Mouse (Mus musculus) limb, embryonic 12.5 days (tissue): ENCODE data around the gene Ifit1. TPM values are rescaled to one million over a fixed set of nuclear protein-coding genes. Genes with fewer than 3 reads are reported as not detected.
"Not testable (repeated sequence)": the region's sequence is repeated elsewhere in the genome, so short reads cannot be mapped to it uniquely, and the experiment has no call there.

ENCODE experiments used
- ATAC-seq: fragments of 200-750 bp; cut with Nextera tagmentation; 2 replicates; pipeline ENCODE4 v1.8.0; 2017; ENCODE audit warnings: low read depth, moderate TSS enrichment; ENCODE audit not compliant: insufficient number of reproducible peaks, insufficient read depth, low FRiP score, low TSS enrichment
- H3K27ac ChIP-seq: fragments of 300-500 bp; sonication (generic); 2 replicates; pipeline ENCODE4 v1.5.1; 2016; ENCODE audit warnings: mild to moderate bottlenecking, moderate library complexity
- H3K27me3 ChIP-seq: fragments of 300-500 bp; sonication (generic); 2 replicates; pipeline ENCODE4 v1.6.1; 2016; ENCODE audit warnings: mild to moderate bottlenecking, moderate library complexity
- H3K36me3 ChIP-seq: fragments of 300-500 bp; sonication (generic); 2 replicates; pipeline ENCODE4 v1.6.1; 2016; ENCODE audit warnings: mild to moderate bottlenecking, moderate library complexity
- H3K4me1 ChIP-seq: fragments of 300-500 bp; sonication (generic); replicated peaks from 2 replicates; pipeline ENCODE4 v1.6.1; 2016
- H3K4me2 ChIP-seq: fragments of 300-500 bp; sonication (generic); 2 replicates; pipeline ENCODE4 v1.6.1; 2016; ENCODE audit warnings: mild to moderate bottlenecking, moderate library complexity
- H3K4me3 ChIP-seq: fragments of 300-500 bp; sonication (generic); replicated peaks from 2 replicates; pipeline ENCODE4 v1.5.1; 2016; ENCODE audit warnings: mild to moderate bottlenecking
- H3K9ac ChIP-seq: fragments of 300-500 bp; sonication (generic); replicated peaks from 2 replicates; pipeline ENCODE4 v1.6.1; 2016; ENCODE audit warnings: mild to moderate bottlenecking, moderate library complexity
- H3K9me3 ChIP-seq: fragments of 300-500 bp; sonication (generic); 2 replicates; pipeline ENCODE4 v1.6.1; 2016; ENCODE audit warnings: mild to moderate bottlenecking, moderate library complexity
- WGBS: fragments of 180-500 bp; shearing (Covaris S2); methylation state at CpG from one replicate; pipeline ENCODE4 v1.1.7; 2016; 5-methylcytosine and 5-hydroxymethylcytosine counted together
- polyA plus RNA-seq: library from polyadenylated mRNA; unstranded; fragments of >200 nt; fragmentation: Nextera tagmentation; extraction: Ambion mirVana; gene quantifications from 2 replicates; pipeline ENCODE4 v1.2.1, GENCODE M21; 2016

Ifit1 gene
- 0.39 and 0.60 TPM in 2 replicates for polyA plus RNA-seq

DNA sequence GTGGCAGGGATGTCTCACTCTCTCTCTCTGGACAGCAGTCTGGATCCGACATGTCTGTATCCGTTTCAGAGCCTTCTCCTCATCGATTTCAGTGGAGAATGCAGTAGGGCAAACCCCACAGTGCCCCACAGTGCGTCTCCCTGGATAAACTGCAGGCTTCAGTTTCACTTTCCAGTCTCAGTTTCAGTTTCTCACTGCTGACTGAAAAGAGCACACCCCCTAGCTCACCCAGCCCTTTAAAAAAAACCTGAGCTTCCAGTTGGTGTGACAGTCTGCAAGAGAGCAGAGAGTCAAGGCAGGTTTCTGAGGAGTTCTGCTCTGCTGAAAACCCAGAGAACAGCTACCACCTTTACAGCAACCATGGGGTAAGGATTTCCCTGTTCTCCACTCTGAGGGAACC, at the start of gene Ifit1, which contains the start of gene Ifit1bl2:
Gene Ifit1, plus strand, starts transcription at position 249 of the 400 bp plus-strand sequence.
Gene Ifit1bl2, minus strand, starts transcription at position 121 of the 400 bp plus-strand sequence.
- no peaks in the 10 kb centered on the region for H3K4me1 ChIP-seq
- H3K4me3 ChIP-seq: no peak within 1 kb of the TSS
- 0 out of 2 replicates have a peak within 1 kb of the TSS, but pooled peaks have one; percentile 2 for H3K4me2 ChIP-seq
- H3K9me3 ChIP-seq: no peaks in the 10 kb centered on the region
- no peak within 1 kb of the TSS for H3K9ac ChIP-seq
- no peak within 1 kb of the TSS for H3K27ac ChIP-seq
- H3K27me3 ChIP-seq: peaks cover 3% of the 10 kb centered on the region; the same call in 1 of the 2 replicates
- no peak for ATAC-seq
- no peaks in the 10 kb centered on the region for H3K36me3 ChIP-seq
- WGBS: 50% methylated on average over 4 of the region's 4 CpGs

DNA sequence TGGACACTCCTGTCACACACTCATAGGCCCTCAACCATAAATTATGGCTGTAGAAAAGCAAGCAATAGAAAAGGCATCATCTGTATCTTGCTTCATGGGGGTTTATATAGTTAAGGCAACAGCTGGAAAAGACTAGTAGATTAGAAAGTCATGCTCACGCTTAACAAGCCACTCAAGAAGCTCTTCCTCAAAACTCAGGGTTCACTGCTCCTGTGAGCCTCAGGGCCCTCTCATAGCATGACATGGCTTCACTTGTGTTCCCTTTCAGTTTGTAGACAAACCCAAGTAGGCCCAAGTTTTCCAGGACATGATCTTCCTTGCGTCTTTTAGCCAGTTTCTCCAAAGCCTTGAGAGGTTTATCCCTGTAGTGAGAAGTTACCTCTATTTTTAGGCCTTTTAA, 47.2 kb upstream of the Ifit1 start:
- Histone ChIP-seq H3K27ac (no peak overlapping the region), H3K4me3 (no peak overlapping the region), H3K4me2 (no peak overlapping the region), H3K27me3 (no peaks in the 10 kb centered on the region), H3K36me3 (no peaks in the 10 kb centered on the region), H3K9ac (no peak overlapping the region), H3K4me1 (no peaks in the 10 kb centered on the region), H3K9me3 (no peaks in the 10 kb centered on the region)
- WGBS: 90% methylated on average over 2 of the region's 2 CpGs
- no peak for ATAC-seq

DNA sequence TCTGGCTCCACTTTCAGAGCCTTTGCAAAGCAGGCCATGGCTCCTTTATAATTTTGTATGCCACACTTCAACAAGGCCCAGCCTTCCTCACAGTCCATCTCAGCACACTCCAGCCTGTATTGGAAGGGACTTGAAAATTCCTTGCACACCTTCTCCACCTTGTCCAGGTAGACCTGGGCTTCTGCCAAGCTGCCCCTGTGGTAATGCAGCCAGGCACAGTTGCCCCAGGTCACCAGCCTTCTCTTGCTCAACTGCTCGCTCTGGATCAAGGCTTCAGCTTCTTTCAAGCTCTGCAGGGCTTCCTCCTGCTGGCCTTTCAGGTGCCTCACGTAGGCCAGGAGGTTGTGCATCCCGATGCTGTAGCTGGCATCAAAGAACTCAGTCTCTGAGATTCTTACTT, 46.1 kb upstream of the Ifit1 start:
- H3K9me3 ChIP-seq, H3K4me1 ChIP-seq, H3K4me2 ChIP-seq, ATAC-seq, H3K9ac ChIP-seq, H3K4me3 ChIP-seq, H3K27me3 ChIP-seq, H3K36me3 ChIP-seq, H3K27ac ChIP-seq: not testable (repeated sequence)
- 77% methylated on average over 3 of the region's 3 CpGs for WGBS

DNA sequence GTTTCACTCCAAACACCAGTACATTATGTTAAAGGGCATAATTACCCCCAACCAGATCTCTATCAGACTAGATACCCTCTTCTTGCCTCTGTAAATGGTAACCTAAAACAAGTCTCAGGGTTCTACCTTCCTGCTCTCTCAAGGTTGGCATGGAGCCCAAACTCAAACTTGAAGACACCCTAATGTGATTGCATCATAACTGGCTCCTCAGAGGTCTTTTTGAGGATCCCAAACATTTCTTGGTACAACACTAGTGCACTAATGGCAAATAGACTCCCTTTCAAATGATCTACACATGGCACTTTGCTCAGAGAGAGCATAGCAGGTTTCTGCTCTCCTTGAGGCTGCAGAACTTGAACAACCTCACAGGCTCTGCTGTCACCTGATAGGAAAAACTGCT, 43.9 kb upstream of the Ifit1 start:
- no peak overlapping the region for H3K4me2 ChIP-seq
- no peak overlapping the region for H3K4me3 ChIP-seq
- no peaks in the 10 kb centered on the region for H3K36me3 ChIP-seq
- H3K9me3 ChIP-seq: no peaks in the 10 kb centered on the region
- ATAC-seq: no peak
- no peak overlapping the region for H3K9ac ChIP-seq
- no peaks in the 10 kb centered on the region for H3K4me1 ChIP-seq
- H3K27me3 ChIP-seq: no peaks in the 10 kb centered on the region
- H3K27ac ChIP-seq: no peak overlapping the region

DNA sequence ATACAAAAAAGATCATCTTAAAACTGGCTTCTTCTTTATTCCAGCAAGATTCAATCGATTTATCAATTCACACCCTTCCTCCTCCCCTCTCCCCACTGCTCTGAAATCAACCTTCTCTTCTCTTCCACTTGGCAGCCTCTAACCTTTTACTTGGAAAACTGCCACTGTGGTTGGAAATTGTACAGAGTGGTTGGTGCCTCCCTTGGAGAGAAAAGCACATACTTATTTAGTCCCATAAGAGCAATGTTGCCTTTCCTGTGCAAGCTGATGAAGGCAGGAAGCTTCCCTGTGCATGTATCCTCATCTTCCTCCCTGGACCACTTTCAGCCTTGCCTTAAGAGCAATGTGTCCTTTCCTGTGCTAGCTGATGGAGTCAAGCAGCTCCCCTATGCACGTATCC, 42.3 kb upstream of the Ifit1 start:
- H3K9me3 ChIP-seq: no peaks in the 10 kb centered on the region
- H3K36me3 ChIP-seq: no peaks in the 10 kb centered on the region
- H3K27ac ChIP-seq: no peak overlapping the region
- H3K9ac ChIP-seq: no peak overlapping the region
- no peak overlapping the region for H3K4me3 ChIP-seq
- H3K4me1 ChIP-seq: no peaks in the 10 kb centered on the region
- 80% methylated on average over 2 of the region's 2 CpGs for WGBS
- H3K4me2 ChIP-seq: no peak overlapping the region
- ATAC-seq: no peak
- no peaks in the 10 kb centered on the region for H3K27me3 ChIP-seq

DNA sequence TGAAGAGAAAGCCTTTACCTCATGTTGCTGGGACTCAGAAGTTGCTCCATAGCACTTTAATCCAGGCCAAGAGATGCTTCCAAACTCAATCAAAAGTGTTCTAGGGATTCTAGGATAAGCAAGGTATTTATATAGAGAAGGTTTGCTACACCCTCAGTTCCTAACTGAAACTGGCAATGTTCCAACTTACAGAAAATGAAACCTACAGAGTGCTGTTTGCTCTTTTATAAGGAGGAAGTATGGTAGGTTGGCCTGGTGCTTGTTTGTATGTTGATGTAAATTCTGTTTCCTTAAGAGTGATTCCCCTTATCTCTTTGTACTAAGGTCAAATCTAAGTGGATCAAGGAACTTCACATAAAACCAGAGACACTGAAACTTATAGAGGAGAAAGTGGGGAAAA, 41.4 kb upstream of the Ifit1 start:
- not testable (repeated sequence) for H3K4me2 ChIP-seq, H3K9me3 ChIP-seq, H3K27me3 ChIP-seq, H3K27ac ChIP-seq, H3K4me3 ChIP-seq, H3K36me3 ChIP-seq, H3K9ac ChIP-seq, ATAC-seq, H3K4me1 ChIP-seq

DNA sequence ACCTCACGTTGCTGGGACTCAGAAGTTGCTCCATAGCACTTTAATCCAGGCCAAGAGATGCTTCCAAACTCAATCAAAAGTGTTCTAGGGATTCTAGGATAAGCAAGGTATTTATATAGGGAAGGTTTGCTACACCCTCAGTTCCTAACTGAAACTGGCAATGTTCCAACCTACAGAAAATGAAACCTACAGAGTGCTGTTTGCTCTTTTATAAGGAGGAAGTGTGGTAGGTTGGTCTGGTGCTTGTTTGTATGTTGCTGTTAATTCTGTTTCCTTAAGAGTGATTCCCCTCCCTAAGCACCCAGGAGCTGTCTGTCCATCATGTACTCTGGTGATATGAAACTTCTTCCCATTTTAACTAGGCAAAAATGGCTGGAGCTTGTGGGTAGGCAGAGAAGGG, 38.8 kb upstream of the Ifit1 start, which contains the start of gene Ifit1bl1:
Gene Ifit1bl1, minus strand, starts transcription at position 69 of the 400 bp plus-strand sequence.
- WGBS: 48% methylated on average over 1 of the region's 1 CpGs
- not testable (repeated sequence) for H3K27me3 ChIP-seq, H3K9ac ChIP-seq, H3K4me3 ChIP-seq, H3K36me3 ChIP-seq, ATAC-seq, H3K4me2 ChIP-seq, H3K4me1 ChIP-seq, H3K9me3 ChIP-seq, H3K27ac ChIP-seq

DNA sequence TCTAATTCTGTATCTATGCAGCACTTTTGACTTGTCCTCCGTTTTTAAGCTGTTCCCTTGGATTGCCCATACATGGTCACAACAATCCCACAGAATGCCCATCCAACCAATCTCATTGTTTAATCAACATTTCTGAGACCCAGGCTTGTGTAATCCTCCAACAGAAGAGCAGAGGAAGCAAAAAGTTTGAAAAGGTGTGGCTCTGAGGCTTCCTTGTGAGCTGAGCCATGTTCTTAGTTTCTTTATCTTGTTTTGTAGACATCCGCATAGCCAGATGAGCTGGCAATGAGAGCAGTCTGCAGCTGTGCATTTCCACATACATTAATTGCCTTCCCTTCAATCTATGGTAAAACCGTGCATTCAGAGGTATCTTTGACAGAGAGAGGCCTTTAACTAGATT, 35.2 kb upstream of the Ifit1 start:
- Histone ChIP-seq H3K27me3 (no peaks in the 10 kb centered on the region), H3K4me3 (no peak overlapping the region), H3K9me3 (no peaks in the 10 kb centered on the region), H3K4me2 (no peak overlapping the region), H3K27ac (no peak overlapping the region), H3K36me3 (no peaks in the 10 kb centered on the region), H3K9ac (no peak overlapping the region), H3K4me1 (peaks cover 6% of the 10 kb centered on the region; the same call in 1 of the 2 replicates)
- 87% methylated on average over 3 of the region's 3 CpGs for WGBS
- no peak for ATAC-seq

DNA sequence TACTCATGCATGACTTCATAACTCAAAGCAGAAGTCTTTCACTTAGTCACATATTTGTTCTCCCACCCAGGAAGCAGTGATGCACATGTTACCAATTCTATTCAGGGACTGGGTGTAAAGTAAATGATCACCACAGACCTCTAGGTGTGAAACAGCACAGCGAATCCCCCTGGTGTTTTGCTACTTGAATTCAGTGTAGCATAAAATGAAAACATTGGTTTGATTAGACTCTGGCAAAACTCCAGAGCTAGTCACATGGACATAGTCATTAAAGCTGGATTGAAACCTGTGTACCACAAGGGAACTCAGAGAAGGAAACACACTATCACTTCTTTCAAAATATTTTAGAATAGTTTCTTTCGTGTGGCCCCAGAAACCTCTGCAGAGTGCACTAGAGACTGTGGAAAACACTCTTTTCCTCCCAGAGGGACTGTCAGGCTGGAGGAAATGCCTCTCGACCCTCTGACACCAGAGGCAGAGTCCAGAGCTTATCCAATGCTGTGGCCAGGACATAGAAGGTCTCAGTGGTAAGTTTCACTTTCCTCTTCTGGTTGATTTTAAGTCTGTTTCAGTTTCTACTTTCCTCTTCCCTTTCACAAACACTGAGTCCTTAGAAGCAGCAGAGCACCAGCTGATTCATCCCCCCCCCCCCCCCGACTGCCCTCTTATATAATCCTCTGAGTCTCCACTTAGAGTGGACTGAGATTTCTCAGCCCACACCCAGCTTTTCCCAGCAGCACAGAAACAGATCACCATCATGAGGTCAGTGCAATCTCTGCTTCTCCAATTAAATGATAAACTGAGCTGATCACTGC, 33.2 kb upstream of the Ifit1 start, which contains the start of gene Ifit3b:
Gene Ifit3b, plus strand, starts transcription at position 734 of the 815 bp plus-strand sequence.
- peak within 1 kb of the TSS; percentile 32; the same call in 1 of the 2 replicates for H3K4me2 ChIP-seq
- not testable (repeated sequence) for H3K36me3 ChIP-seq, H3K9ac ChIP-seq, H3K4me3 ChIP-seq, H3K4me1 ChIP-seq, H3K27me3 ChIP-seq, H3K9me3 ChIP-seq
- ATAC-seq: peak; percentile 74
- peak within 1 kb of the TSS; percentile 50; the same call in 1 of the 2 replicates for H3K27ac ChIP-seq
- 49% methylated on average over 4 of the region's 4 CpGs for WGBS

DNA sequence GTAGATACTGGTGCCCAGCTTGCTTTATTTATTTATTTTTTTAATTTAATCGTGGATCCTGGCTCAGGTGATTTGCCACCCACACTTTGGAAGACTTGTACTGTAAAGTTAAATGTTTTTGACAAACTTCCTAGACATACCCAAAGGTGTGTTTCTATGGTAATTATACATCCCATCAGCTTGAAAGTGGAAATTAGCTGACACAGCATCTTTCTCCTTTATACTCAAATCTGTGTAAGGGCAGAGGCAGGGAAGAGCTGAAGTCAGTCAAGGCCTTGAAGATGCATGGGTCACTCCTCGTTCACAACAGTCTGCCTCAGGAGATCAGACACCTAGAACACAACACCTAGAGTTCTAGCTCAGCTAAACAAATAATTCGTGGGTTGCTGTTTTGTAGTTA, 30.6 kb upstream of the Ifit1 start:
- H3K36me3 ChIP-seq, H3K4me2 ChIP-seq, H3K27me3 ChIP-seq, H3K27ac ChIP-seq, H3K9ac ChIP-seq, H3K4me1 ChIP-seq, ATAC-seq, H3K4me3 ChIP-seq, H3K9me3 ChIP-seq: not testable (repeated sequence)
- WGBS: 72% methylated on average over 3 of the region's 3 CpGs

DNA sequence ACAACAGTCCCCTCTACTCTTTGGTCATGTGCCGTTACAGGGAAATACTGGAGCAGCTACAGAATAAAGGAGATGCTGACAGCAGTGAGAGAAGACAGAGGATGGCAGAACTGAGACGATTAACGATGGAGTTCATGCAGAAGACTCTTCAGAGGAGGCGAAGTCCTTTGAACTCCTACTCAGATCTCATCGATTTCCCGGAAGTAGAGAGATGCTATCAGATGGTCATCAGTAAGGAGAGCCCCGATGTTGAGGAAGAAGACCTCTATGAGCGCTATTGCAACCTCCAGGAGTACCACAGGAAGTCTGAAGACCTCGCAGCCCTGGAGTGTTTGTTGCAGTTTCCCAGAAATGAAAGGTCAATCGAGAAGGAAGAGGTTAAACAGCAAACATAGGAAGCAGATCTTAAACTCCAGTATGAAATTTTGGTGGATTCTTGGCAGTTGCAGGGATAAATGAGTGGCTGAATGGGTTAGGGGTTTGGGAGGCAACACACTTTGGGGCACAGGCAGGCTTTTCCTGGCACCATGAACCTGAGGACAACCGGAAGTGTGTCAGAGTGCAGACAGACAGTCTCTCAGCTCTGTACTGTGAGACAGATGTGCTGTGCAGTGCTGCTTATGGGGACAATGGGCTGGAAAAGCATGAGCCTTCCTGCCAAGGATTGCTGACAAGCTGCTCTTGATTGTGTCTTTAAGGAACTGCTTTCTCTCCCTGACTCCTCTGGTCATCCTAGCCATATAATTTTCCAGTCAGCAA, 28.2 kb upstream of the Ifit1 start:
- not testable (repeated sequence) for H3K4me1 ChIP-seq, ATAC-seq, H3K9ac ChIP-seq, H3K4me2 ChIP-seq, H3K27me3 ChIP-seq, H3K36me3 ChIP-seq, H3K9me3 ChIP-seq, H3K27ac ChIP-seq, H3K4me3 ChIP-seq
- 85% methylated on average over 5 of the region's 11 CpGs for WGBS
